Mouse (Mus musculus) bone marrow macrophage, adult 2 months (primary cell): ENCODE measurements around the gene Actg1.

Source experiments
- CTCF ChIP-seq: IDR thresholded peaks from 2 replicates; pipeline ENCODE4 v1.5.1; 2012; ENCODE audit warnings: low read depth, mild to moderate bottlenecking, low read length, moderate library complexity
- POLR2A ChIP-seq: IDR thresholded peaks from 2 replicates; pipeline ENCODE4 v1.6.1; 2012; ENCODE audit warnings: mild to moderate bottlenecking, low read depth, low read length, borderline replicate concordance

DNA sequence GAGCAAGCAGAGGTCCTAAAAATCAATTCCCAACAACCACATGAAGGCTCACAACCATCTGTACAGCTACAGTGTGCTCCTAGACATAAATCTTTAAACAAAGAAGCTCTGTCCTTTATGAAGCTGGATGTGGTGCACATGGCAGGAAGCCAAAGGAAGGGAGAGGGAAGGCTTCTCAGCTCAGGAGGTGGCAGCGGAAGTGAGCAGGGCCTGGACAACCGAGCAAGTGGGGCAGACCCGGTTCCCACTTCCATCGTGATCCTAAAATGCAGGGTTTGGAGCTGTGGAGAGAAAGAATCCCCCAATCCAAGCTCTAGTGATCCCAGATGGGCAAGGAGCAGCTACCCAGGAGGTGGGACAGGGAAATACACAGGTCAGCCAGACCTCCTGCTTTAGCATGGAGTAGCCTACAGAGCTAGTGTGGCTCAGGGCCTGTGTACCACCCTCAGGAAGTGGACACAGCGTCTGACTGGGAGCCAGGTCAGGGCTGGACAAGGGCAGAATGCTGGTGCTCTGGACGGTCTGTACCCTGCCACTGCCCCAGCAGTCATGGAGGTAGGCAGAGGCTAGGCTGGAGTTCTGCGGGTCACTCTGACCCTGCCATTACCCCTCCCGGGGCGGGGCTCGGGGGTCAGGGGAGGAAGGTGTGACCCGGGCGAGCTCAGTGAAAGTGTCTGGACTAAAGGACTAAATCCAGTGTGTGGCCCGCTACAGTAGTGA is 4.4 kb upstream of the Actg1 start:
- TF ChIP-seq CTCF: no peak
- no peak for TF ChIP-seq POLR2A
